Mouse (Mus musculus) urinary bladder, postnatal 10 days (tissue): Measurements from ENCODE around the gene Ppp1r9b.
A peak's percentile ranks its signal among the peaks of the same experiment; 100 is the strongest.

ENCODE experiments used
- DNase-seq: peaks from one replicate; pipeline ENCODE4 v3.0.0; 2022; ENCODE audit warnings: low spot score

Gene Ppp1r9b

DNA sequence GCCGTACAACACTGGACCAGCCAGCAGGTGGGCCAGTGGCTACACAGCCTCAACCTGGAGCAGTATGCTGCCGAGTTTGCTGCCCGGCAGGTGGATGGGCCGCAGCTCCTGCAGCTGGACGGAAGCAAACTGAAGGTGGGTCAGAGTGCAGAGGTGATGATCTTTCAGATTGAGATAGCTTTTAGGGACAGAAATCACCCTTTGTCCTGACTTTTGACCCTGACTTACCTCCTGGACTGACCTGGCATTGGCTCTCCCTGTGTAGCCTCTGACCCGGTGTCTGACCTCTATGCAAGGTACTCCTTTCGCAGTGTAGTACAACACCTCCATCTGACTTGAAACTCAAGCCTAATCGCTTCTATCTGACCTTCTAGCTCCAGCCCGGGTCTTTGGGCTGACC, 32.6 kb downstream of the Ppp1r9b start:
- no peak for DNase-seq

DNA sequence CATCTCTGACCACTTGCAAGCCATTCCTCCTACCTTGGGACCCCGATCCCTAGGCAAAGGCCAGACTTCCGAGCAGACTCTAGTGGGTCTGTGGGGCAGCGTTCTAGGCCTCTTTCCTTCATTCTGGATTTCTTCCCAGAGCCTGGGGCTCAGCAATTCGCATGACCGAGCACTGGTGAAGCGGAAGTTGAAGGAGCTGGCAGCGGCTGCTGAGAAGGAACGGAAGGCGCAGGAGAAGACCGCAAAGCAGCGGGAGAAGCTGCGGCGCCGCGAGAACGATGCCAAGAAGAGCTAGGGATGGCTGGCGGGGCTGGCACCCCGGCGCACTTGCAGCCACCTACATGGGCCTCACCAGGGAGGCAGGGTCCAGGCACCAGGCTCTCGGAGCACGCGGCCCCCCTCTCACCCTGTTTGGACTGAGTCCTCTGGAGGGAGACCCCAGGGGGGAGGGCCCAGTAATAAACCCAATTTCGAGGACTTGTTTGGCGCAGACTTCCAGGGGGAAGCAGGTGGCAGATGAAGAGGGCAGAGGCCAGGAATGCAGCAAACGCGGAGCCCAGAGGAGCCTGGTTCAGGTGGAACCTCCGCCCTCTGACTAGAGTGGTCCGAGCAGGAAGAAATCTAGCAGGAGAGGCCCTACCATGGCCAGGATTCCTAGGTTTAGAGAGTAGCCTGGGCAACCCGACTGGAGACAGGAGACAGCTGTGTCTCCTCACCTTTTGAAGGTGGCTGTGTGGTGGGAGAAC, 33.8 kb downstream of the Ppp1r9b start:
- DNase-seq, result no peak

- DNase-seq, result no peak
Measured at GRCm38 (mm10) chr11:95025227-95026012, 34.6 kb downstream of the Ppp1r9b start.

GRCm38 (mm10) chr11:95026090-95026542, 35.3 kb downstream of the Ppp1r9b start:
- DNase-seq, result no peak

DNA sequence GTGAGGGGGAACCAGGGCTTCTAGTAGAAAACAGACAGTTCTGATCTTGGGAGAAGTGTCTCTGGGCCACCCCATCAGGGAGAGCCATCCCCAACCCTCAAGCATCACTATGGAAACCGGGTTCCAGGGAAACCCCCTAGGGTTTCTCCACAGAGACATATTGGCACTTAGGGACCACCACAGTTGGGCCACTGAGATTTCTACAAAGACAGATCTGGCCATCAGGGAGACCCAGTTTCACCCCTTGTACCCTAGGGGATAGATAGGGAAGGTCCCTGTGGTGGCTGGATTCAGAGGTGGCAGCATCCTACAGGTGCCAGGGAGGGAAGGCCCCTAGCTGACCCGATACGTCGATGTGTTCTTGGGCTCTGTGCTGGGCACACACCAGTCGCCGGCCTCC, 36.0 kb downstream of the Ppp1r9b start:
- no peak for DNase-seq

DNA sequence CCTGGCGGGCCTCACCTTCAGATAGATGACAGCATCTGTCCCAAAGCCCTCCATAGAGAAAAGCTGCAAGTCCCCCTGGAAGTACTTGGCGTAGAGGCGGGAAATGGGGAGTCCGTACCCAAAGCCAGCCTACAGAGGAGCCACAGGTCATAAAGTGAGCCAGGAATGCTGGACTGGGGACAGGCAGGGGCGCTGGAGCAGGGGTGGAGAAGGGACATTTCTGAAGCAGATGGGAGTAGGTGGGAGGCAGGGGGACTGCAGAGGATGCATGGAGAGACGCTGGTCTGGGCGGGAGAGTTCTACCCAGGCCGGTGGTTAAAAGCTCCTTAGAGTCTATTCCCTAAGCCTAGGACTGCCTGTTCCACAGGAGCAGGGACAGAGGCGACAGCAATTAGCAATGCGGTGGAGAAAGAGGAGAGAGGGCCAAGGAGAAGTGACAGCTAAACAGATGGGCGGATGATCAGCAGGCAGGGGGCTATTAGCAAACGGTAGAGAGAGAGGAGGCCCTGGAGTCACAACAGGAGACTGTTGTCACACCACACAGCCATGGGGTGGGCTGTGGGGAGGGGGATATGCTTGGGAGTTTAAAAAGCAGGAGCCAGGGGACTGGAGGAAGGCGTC, 37.1 kb downstream of the Ppp1r9b start:
- DNase-seq, result no peak

DNA sequence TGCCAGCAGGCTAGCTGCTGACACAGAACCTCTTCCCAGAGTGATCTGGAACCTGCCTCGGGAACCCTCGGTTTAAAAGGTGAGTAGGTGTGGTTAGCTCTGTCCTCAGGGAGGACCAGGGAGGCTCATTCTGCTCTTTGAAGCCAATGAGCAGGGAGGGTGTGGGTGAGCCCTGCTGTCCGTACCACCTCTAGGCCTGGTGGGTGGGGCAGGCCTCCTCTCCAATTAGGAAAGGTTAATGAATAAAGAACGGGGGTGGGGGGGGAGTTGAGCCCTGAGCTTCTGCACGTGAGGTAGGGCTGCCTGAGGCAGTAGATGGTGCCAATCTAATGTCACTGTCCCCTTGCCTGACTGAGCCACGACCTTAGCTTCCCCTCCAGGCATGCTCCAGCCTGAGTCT, 42.1 kb downstream of the Ppp1r9b start:
- DNase-seq, result no peak

DNA sequence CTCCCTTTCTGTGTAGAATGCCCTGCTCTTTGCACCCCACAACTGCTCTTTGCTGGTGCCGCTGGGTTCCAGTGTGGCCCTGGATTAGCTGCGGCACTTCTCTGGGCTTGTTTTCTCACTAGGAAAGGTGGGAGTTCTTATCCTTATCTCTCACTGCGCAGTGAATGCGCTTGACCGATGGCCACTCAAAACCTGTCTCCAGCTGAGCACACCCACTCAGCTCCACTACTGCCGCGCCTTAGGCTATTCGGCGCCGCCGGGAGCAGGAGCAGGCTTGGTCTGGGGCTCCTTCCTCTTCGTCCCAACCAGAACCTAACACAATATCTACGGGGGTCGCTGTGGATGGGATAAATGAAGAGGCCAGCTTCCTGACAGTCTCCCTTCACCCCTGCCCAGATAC, 42.8 kb downstream of the Ppp1r9b start:
- DNase-seq, result no peak

- DNase-seq, result no peak
Measured at GRCm38 (mm10) chr11:95034902-95035301, 44.1 kb downstream of the Ppp1r9b start.

DNA sequence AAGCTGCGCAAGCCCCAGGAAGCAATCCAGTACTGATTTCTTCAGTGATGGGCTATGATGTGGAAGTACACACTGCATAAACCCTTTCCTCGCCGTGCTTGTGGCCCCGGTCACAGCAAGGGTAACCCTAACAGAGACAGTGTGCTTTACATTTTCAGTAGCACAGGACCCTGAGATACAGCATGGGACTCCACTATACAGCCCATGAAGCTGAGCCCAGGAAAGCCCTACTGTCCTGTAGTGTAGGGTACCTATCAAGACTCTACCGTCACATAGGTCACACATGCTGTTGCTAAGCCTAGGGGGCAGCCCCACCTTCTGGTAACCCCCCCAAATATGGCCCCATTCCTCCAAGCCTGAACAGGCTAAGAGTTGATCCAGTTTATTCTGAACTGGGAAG, 45.7 kb downstream of the Ppp1r9b start:
- no peak for DNase-seq

- no peak for DNase-seq
Measured at GRCm38 (mm10) chr11:95037306-95037705, 46.5 kb downstream of the Ppp1r9b start.

GRCm38 (mm10) chr11:95038156-95038817, 47.5 kb downstream of the Ppp1r9b start:
- no peak for DNase-seq

DNA sequence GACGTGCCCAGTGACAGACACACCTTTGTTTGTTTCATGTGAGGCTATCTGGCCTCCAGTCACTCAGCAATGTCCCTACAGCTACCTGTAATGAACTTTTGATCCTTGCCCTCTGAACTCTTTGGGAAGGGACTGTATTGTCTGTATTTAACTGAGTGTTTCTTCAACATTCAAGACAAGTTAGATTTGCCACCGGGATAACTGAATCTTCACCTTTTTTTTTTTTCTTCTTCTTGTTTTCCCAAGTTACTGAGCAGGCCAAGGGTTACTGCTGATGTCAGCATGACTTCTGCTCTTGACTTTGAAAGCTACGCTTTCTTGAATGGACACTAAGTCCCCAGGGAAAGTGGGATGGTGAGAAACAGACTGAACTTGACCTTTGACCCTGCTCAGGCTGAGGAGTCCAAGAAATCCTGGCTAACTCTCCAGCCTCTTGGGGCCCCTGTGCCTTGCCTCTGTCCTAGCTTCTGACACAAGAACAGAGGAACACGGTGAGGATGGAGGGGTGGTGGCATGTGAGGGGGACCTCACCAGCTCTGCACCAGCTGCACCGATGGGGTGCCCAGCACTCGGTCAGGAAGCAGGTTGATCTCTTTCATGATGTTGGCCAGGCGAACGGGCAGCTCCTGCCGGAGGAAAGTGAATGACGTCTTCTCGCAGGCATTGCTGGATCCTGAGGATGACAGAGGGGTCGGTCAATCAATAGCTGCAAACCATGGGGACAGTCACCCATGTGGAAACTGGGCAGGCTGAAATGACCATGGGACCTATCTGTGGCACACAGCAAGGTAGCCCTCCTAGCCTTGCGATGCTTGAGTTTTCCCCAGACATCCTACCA, 48.2 kb downstream of the Ppp1r9b start:
- no peak for DNase-seq

GRCm38 (mm10) chr11:95039766-95040165, 48.9 kb downstream of the Ppp1r9b start:
- no peak for DNase-seq

DNA sequence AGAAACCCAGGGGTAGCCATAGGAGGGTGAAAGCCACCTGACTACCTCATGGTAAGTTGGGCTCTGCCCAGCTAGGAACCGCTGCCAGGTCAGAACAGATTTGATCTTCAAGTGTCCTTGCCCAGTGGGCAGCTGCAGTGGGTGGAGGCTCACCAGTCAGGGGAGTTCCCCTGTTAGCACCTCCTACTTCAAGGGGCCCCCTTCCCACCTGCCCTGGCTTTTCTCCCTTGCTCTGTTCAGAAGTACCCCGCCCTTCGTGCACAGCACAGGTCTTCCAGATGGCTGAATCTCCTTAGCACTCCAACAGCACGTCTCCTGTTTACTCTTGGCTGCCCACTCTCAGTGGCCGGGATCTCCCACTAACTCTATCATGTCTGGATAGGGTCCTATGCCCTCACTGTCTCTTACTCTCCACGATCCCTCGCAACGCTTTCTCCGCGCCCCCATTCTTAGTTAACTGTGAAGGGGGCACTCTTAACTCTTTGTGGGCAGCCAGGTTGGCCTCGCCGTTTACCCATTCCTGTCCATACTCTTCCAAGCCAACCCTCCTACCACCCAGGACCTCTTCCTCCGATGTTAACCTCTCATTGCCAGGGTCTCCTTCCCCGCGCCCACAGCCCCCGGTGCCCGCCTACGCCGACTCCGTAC, 49.8 kb downstream of the Ppp1r9b start:
- DNase-seq, result no peak

DNA sequence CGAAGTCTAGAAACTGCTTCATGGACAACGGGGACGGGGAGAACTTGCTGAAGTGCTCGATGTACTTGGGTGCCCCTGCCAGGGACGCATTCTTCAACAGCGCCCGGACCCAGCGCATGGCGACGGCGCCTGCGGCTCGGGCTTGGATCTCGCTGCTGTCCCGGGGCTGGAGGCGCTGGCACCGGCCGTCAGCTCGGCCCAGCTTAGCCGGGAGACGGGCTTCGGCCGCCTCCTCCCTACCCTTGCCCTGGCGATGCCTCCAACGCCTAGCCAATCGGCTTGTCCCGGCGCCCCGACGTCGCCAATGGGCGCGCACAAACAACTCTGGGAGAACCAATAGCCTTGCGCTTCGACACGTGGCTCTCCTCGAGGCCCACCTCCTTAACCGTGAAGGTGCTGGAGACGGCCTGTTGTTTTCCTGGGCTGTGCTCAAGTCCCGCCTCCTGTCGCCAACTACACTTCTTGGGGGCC, 50.3 kb downstream of the Ppp1r9b start, which contains the start of gene Pdk2:
Gene Pdk2 (minus strand): TSS at position 216 of the 471 bp plus-strand sequence.
- peak; percentile 88 for DNase-seq

DNA sequence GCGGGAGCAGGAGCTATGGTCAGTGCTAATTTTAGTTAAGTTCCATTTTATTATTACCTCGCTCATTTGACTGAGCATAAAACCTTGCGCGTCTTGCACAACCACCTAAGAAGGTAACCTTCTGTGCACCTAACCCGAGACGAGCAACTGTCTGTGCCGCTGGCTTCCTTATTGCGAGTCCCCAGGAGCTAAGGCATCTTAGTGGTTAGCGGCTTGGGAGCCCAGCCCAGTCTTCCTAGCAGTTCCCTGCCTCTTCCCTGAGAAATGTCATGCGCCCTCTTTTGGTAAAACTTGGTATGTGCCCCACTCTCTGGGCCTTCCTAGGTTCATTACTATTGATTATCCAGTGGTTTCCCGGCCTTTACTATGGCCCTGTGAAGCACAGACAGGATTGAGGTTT, 51.3 kb downstream of the Ppp1r9b start:
- DNase-seq, result no peak

DNA sequence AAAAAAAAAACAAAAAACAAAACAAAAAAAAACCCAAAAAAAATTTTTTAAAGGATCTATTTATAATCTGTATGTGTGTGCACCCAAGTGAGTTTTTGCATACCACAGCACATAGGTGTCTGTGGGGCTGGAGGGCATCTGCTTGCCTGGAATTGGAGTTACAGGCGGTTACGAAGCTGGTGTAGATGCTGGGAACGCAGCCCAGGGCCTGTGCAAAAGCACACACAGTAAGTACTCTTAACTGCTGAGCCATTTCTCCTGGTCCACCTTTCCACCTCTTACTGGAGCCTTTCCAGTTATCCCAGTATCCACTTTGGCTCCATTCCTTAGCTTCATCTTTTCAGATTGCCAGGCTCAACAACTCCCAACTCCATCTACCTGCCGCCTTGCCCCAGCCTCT, 52.2 kb downstream of the Ppp1r9b start:
- DNase-seq, result no peak

GRCm38 (mm10) chr11:95043608-95044007, 52.8 kb downstream of the Ppp1r9b start:
- DNase-seq, result no peak

DNA sequence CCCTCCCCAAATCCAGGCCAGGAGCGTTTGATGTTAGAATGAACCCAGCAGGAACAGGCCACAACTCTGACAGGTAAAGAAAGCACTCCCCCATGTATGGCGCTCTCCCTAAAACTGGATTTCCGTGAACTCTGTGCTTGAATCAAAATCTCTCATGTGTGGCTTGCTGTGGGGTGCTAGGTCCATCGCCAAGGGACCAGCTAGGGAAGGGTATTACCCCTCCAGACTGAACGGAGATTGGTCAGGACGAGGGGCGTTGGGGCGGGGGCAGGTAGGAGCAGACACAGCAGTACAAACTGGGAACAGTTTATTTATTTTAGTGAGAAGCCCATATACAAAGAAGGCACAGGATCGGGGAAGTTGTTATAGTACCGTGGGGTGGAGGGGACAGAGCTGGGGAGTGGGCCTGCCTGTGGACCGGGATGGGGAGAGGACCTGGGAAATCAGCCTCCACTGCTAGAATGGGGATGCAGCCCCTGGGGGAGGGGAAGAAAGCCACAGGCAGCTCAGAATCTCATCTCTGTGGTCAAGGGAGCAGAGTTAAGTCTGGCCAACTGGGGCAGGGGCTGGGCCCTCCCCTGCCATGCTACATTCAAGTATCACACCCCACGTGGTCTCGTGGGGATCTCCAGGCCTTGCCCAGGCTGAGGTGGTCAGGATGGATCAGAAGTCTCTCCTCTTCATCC, 53.5 kb downstream of the Ppp1r9b start:
- no peak for DNase-seq
